Mouse (Mus musculus): ENCODE measurements around the gene Kdm2b.
A peak's percentile ranks its signal among the peaks of the same experiment; 100 is the strongest.
"Not testable (repeated sequence)": the region's sequence is repeated elsewhere in the genome, so short reads cannot be mapped to it uniquely, and the experiment has no call there.

Kdm2b gene

DNA sequence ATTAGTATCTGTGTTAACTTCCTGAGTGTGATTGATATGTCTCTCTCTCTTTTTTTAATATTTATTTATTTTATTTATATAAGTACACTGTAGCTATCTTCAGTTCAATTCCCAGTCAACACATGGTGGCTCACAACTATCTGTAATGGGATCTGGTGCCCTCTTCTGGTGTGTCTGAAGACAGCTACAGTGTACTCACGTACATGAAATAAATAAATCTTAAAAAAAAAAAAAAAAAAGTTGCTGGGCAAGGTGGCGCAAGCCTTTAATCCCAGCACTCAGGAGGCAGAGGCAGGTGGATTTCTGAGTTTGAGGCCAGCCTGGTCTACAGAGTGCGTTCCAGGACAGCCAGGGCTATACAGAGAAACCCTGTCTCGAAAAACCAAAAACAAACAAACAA is 14.9 kb downstream of the Kdm2b start:
- not testable (repeated sequence) for DNase-seq (ENCODE audit: low spot score)

DNA sequence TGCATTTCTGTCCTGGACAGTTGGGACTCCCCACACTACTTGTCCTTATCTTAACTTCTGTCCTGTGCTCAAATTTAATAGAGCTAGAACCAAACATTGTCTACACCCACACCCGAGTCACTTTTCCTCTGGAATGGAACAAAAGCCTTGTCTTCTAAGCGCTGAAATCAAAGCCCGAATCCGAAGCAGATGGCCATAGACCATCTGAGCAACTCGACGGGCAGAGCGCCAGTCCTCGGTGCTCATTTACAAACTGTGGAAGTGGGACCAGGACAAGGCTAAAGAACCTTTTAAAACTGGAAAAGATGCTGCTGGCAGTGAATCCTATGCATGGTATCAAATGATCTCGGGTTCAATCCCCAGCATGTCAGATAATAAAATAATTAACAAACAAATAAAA is 17.5 kb downstream of the Kdm2b start:
- no peak for DNase-seq (ENCODE audit: low spot score)

- no peak for DNase-seq (ENCODE audit: low spot score)
These were observed 18.2 kb downstream of the Kdm2b start for GRCm38 (mm10) chr5:122971438-122971837.

- no peak for DNase-seq (ENCODE audit: low spot score)
These were observed 19.6 kb downstream of the Kdm2b start for GRCm38 (mm10) chr5:122970056-122970455.

- DNase-seq (ENCODE audit: low spot score): peak; percentile 78
These were observed 21.3 kb downstream of the Kdm2b start for GRCm38 (mm10) chr5:122968322-122968721.

- DNase-seq (ENCODE audit: low spot score): no peak
These were observed 24.2 kb downstream of the Kdm2b start for GRCm38 (mm10) chr5:122965427-122965826.

- DNase-seq (ENCODE audit: low spot score): no peak
These were observed 24.8 kb downstream of the Kdm2b start for GRCm38 (mm10) chr5:122964853-122965252.

DNA sequence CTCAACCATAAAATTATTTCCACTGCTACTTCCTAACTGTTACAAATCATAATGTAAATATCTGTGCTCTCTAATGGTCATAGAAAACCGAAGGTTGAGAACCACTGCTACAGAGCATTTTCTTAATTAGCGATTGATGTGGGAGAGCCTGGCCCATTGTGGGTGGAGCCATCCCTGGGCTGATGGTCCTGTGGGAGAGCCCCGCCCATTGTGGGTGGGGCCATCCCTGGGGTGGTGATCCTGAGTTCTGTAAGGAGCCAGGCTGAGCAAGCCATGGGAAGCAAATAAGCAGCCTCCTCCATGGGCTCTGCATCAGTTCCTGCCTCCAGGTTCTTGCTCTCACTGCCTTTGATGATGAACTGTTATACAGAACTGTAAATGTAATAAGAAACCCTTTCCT is 27.7 kb downstream of the Kdm2b start:
- DNase-seq (ENCODE audit: low spot score): no peak

GRCm38 (mm10) chr5:122959391-122959790 is 30.2 kb downstream of the Kdm2b start:
- DNase-seq (ENCODE audit: low spot score): no peak

GRCm38 (mm10) chr5:122956059-122956458 is 33.6 kb downstream of the Kdm2b start:
- no peak for DNase-seq (ENCODE audit: low spot score)

- DNase-seq (ENCODE audit: low spot score): no peak
These were observed 37.5 kb downstream of the Kdm2b start for GRCm38 (mm10) chr5:122951913-122952641.

DNA sequence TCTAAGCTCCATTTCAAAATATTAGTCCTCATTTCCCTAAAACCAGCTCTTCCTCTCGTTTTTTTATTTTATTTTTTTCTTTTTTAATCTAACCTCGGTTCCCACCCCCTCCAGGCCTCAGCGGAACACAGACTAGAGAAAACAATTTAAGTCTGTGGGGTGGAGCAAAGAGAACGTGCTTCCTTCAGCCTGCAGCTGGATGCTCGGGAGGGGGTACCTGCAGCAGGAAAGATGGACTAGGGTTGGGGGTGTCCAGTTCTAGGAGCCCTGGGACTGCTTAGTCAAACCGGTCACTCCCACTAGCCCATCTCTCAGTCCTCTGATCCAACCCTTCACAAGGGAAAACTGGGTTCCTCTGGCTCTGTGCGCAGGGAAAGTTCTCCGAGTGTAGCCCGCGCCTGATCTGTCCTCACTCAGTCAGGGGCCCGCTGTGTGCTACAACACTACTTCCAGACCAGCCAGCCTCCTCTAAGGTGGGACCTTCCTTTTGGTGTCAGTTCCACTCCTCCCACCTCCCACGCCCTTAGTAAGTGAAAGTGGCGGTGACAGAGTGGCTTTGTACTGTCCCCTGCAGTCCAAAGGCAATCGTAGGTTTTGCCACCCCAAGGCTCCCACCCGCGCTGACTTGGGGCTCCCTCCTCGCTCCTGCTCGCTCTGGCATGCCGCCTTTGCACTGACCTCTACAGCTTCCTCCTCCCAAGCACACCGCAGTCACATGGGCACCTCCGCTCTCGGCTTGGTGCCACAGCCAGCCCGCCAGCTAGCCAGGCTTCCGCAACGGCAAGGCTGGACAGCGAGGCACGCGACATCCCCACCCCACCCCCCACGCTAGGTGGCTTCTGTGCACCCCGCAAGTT is 38.3 kb downstream of the Kdm2b start:
- no peak for DNase-seq (ENCODE audit: low spot score)

- DNase-seq (ENCODE audit: low spot score): no peak
These were observed 39.2 kb downstream of the Kdm2b start for GRCm38 (mm10) chr5:122950329-122950953.

DNA sequence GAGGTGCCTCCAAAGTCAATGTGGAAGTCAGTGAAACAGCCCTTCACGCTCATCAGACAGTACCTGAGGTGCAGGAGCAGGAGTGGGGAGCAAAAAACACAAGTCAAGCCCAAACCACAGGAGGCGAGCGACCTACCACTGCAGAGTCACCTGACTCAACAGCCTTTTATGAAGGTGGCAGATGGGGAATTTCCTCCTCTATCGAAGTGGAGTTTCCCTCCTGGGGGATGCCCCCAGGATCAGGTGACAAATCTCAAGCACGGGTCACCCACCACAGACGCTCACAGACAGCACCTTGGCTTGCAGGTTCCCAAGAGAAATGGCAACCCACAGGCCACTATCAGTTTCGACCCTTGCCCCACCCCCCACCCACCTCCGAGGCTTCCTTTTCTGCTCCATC is 40.5 kb downstream of the Kdm2b start:
- no peak for DNase-seq (ENCODE audit: low spot score)

DNA sequence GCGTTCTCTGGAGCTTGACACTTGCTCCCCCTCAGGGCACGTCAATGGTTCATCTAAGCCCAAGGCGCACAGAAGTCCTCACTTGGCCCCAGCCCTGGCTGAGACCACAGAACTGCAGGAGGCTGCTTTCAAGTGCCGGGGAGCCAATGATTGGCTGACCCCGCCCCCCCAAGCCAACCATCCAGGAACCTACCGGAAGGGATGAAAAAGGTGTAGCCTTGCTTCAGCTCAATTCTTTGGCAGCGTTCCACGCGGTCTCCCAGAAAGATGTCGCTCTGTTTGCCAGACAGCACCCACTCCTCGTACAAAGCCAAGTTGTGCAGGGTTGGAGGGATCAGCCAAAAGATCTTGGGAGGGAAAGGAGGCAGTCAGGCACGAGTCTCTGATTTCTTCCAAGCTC is 42.1 kb downstream of the Kdm2b start:
- DNase-seq (ENCODE audit: low spot score): no peak

DNA sequence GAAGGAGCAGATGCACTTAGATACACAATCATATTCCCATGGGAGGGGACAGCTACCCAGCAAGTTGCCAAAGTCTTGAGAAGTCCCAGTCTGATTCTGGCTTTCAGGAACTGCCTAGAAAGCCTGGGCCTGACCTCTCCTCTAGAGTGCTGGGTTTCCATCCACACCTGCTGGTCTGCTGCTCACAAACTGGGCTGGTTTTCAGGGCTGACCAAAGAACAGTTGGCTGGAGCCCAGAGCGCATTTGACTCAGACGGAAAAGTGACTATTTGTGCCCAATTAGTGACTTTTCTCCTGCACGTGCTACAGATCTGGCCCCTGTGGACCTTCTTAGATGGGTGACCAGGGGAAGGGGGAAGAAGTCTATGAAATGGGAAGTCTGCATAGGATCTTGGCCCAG is 50.9 kb downstream of the Kdm2b start:
- DNase-seq (ENCODE audit: low spot score): no peak

GRCm38 (mm10) chr5:122937958-122938540 is 51.6 kb downstream of the Kdm2b start:
- DNase-seq (ENCODE audit: low spot score): no peak

DNA sequence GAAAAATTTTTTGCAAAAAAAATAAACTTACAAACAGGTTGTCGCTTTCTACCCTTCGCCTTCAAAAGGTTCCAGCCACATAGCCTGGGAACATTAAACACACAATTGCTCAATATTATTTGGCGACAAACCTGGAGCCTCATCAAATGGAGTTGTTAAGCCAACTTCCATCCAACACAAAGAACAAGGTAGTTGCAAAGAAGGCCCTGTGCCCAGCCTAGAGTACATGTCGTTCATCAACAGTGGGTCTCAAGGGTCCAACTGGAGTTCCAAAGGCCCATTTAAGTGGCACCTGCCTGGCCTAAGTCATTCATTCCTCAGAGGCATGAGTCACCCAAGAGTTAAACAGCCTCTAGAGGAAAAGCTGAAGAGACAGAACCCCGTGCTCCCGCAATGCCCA is 52.6 kb downstream of the Kdm2b start:
- DNase-seq (ENCODE audit: low spot score): no peak

- no peak for DNase-seq (ENCODE audit: low spot score)
These were observed 53.8 kb downstream of the Kdm2b start for GRCm38 (mm10) chr5:122935810-122936209.

DNA sequence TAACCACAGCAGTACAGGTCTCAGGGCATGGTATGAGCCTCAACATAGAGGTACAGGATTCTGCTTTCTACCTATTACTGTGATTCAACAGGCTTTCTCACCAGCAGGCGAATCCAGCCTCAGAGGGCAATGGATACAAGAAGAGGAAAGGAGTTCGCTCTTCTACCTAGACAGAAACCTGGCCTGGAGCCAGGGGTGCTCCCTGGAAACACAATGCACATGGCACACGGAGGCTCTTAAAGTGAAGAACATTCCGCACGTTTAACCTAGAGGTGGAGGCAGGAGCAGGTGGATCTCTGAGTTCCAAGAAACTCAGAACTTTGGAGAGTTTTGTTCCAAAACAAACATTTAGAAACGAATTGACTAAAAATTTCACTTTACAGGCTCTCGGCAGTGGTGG is 58.6 kb downstream of the Kdm2b start:
- DNase-seq (ENCODE audit: low spot score): no peak

GRCm38 (mm10) chr5:122928293-122928692 is 61.3 kb downstream of the Kdm2b start:
- DNase-seq (ENCODE audit: low spot score): no peak

GRCm38 (mm10) chr5:122927703-122928102 is 61.9 kb downstream of the Kdm2b start:
- DNase-seq (ENCODE audit: low spot score): no peak

DNA sequence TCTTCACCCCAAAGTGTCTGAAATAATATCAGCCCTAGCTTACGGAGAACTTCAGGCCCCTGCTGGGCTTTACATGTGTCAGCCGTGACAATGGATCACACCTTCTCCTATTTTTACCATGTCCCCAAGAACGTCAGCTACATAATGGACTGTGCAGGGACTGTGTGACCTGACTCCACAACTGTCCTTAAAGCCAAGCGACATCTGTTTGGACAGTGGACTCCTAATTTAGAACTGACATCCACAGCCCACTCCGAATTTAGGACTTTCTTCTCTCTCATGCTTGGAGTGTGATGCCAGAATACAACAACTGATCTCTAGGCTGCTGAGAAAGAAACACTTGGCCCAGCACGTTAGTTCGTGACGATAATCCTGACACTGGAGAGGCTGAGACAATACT is 62.5 kb downstream of the Kdm2b start:
- no peak for DNase-seq (ENCODE audit: low spot score)
